ENCODE assay signal across 8 mouse cellular contexts in the genomic region with DNA sequence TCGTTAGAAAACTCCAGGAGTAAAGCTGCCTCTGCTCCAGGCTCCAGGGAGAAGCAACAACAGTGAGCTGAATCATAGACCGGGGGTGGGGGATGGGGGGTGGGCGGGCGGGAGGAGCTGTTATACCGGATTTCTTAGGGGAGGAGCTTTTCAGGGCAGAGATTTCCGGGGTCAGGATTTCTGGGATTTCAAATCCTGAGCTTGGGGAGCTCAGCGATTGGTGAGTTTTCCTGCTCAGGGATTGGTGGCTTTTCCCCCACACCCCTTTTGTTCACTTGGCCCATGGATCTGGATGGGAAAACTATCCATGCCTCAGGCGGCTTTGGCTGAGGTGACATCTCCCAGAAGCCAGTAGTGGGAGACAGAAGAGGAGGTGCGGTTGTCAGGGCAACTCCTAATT. TPM values are rescaled to one million over a fixed set of nuclear protein-coding genes. Genes with fewer than 3 reads are reported as not detected.
DNase-seq lines count a peak whose midpoint lies in the region; ATAC-seq and TF ChIP-seq lines count a peak whose summit lies in the region.

No protein-coding gene starts in this region.

- peak overlapping the region; percentile 10 for H3K4me3 ChIP-seq in hindbrain, embryonic 12.5 days
- no peak overlapping the region for H3K4me3 ChIP-seq in lung, embryonic 14.5 days (ENCODE audit: low read depth, low read length)

- no peaks in the 10 kb centered on the region for H3K9me3 ChIP-seq in hindbrain, embryonic 12.5 days (replicated peaks)
- H3K9me3 ChIP-seq in lung, embryonic 14.5 days (ENCODE audit: low read depth, low read length): no peaks in the 10 kb centered on the region

- 5% methylated on average over 9 of the region's 9 CpGs for WGBS in hindbrain, embryonic 12.5 days
- 5% methylated on average over 9 of the region's 9 CpGs for WGBS in lung, embryonic 14.5 days

- peak; percentile 59 for DNase-seq in urinary bladder, postnatal 14 days (ENCODE audit: low spot score)
- DNase-seq in urinary bladder, adult 2 months (ENCODE audit: low spot score): no peak
- peak; percentile 77 for DNase-seq in layer of hippocampus, adult 9-11 months
- peak; percentile 83 for DNase-seq in lung, embryonic 14.5 days
- DNase-seq in retina, postnatal 1 day: peak; percentile 94

- H3K36me3 ChIP-seq in hindbrain, embryonic 12.5 days: peaks cover 22% of the 10 kb centered on the region
- H3K36me3 ChIP-seq in lung, embryonic 14.5 days (ENCODE audit: insufficient read depth): peaks cover 37% of the 10 kb centered on the region

- peaks cover 37% of the 10 kb centered on the region for H3K4me1 ChIP-seq in hindbrain, embryonic 12.5 days
- H3K4me1 ChIP-seq in lung, embryonic 14.5 days (ENCODE audit: insufficient read depth): 0 out of 2 replicates have a peak, but pooled peaks cover 4% of the 10 kb centered on the region

- peak overlapping the region; percentile 28; the same call in 1 of the 2 replicates for H3K9ac ChIP-seq in hindbrain, embryonic 12.5 days
- no peak overlapping the region for H3K9ac ChIP-seq in lung, embryonic 14.5 days

- peak; percentile 29 for ATAC-seq in frontal cortex, adult (ENCODE audit: low TSS enrichment)
- ATAC-seq in hindbrain, embryonic 12.5 days (ENCODE audit: low FRiP score): peak; percentile 23; the same call in 1 of the 2 replicates
- ATAC-seq in lung, embryonic 14.5 days (ENCODE audit: insufficient read depth): peak; percentile 4; the same call in 1 of the 2 replicates
- no peak for ATAC-seq in megakaryocyte progenitor cell, adult 5-6 weeks (replicated peaks; ENCODE audit: poor library complexity)

- H3K27ac ChIP-seq in hindbrain, embryonic 12.5 days: peak overlapping the region; percentile 86
- H3K27ac ChIP-seq in lung, embryonic 14.5 days (ENCODE audit: low read depth): peak overlapping the region; percentile 93

- H3K27me3 ChIP-seq in hindbrain, embryonic 12.5 days: no peaks in the 10 kb centered on the region
- H3K27me3 ChIP-seq in lung, embryonic 14.5 days (ENCODE audit: insufficient read depth, low read length): no peaks in the 10 kb centered on the region

- no peak for TF ChIP-seq CTCF in lung, embryonic 14.5 days (IDR thresholded peaks at IDR 0.05; ENCODE audit: low read depth)

- peak overlapping the region; percentile 86 for H3K4me2 ChIP-seq in hindbrain, embryonic 12.5 days (replicated peaks)
- peak overlapping the region; percentile 89 for H3K4me2 ChIP-seq in lung, embryonic 14.5 days

RNA-seq across cellular contexts. Expression of a gene that starts 1.5 kb away (rescaled TPM):
- polyA plus RNA-seq in urinary bladder, adult 2 months (2012; rRNA removed): 11.2 and 13.2 TPM in 2 replicates
- 21.4 and 22.5 TPM in 2 replicates for polyA plus RNA-seq in hindbrain, embryonic 12.5 days (2016; fragmentation: Nextera tagmentation; extraction: Ambion mirVana)
- 21.3 and 21.4 TPM in 2 replicates for polyA plus RNA-seq in lung, embryonic 14.5 days (2014; fragmentation: Nextera tagmentation; extraction: Ambion mirVana)
- total RNA-seq in megakaryocyte progenitor cell, adult 5-6 weeks (2015): 15.4 and 16.1 TPM in 2 replicates
- 18.7 and 20.9 TPM in 2 replicates for total RNA-seq in megakaryocyte progenitor cell, adult 5-6 weeks (2017)

RNA-seq across cellular contexts. Expression of a gene that starts 6.9 kb away (rescaled TPM):
- 26.0 and 41.5 TPM in 2 replicates for polyA plus RNA-seq in urinary bladder, adult 2 months (2012; rRNA removed)
- polyA plus RNA-seq in hindbrain, embryonic 12.5 days (2016; fragmentation: Nextera tagmentation; extraction: Ambion mirVana): 70.5 and 72.4 TPM in 2 replicates
- 113 and 115 TPM in 2 replicates for polyA plus RNA-seq in lung, embryonic 14.5 days (2014; fragmentation: Nextera tagmentation; extraction: Ambion mirVana)
- 109 and 113 TPM in 2 replicates for total RNA-seq in megakaryocyte progenitor cell, adult 5-6 weeks (2015)
- total RNA-seq in megakaryocyte progenitor cell, adult 5-6 weeks (2017): 48.6 and 50.6 TPM in 2 replicates

RNA-seq across cellular contexts. Expression of a gene that starts 52.9 kb away (rescaled TPM):
- 3.5 and 4.0 TPM in 2 replicates for polyA plus RNA-seq in urinary bladder, adult 2 months (2012; rRNA removed)
- polyA plus RNA-seq in hindbrain, embryonic 12.5 days (2016; fragmentation: Nextera tagmentation; extraction: Ambion mirVana): 25.6 and 30.6 TPM in 2 replicates
- polyA plus RNA-seq in lung, embryonic 14.5 days (2014; fragmentation: Nextera tagmentation; extraction: Ambion mirVana): 2.3 and 2.8 TPM in 2 replicates
- total RNA-seq in megakaryocyte progenitor cell, adult 5-6 weeks (2015): 0.64 and 0.81 TPM in 2 replicates
- 0.37 and 0.84 TPM in 2 replicates for total RNA-seq in megakaryocyte progenitor cell, adult 5-6 weeks (2017)
